Mouse (Mus musculus): ENCODE measurements around the gene Atp5s. TPM values are rescaled to one million over a fixed set of nuclear protein-coding genes. Genes with fewer than 3 reads are reported as not detected.

The Atp5s gene
- polyA plus RNA-seq, 1 experiment from 2014 or later: 32.0 TPM

DNA sequence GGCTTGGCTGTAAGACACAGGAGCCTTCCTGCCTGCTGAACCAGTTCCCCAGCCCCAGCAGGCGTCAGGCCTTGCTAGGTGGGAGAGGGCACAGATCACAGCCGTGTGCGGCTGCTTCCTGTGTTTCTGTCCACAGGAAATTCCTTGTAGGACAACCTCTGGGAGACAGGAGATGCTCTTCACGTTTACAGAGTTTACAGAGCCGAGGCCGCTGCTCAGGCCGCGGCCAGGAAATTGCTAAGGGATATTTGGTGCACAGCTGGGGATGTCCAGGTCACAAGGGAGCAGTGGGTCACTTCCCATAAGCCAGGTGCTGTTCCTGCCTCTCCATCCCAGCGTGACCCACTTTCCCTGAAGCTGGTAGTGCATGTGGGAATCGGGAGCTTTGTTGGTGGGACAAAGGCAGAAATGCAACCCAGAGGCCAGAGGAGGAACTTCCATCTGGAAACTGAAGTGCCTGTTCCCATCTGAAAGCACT lies 27.2 kb downstream of the Atp5s start:
- Histone ChIP-seq H3K4me2 (ENCODE audit: low read depth, low read length) (0 out of 2 replicates have a peak overlapping the region, but pooled peaks have one; percentile 5), H3K9ac (ENCODE audit: low read depth, low read length) (peak overlapping the region; percentile 8; the same call in 1 of the 2 replicates), H3K36me3 (ENCODE audit: control insufficient read depth, insufficient read depth, low read length) (no peaks in the 10 kb centered on the region), H3K9me3 (ENCODE audit: control insufficient read depth, low read length) (no peaks in the 10 kb centered on the region), H3K4me1 (ENCODE audit: control insufficient read depth, insufficient read depth, low read length) (no peaks in the 10 kb centered on the region), H3K27ac (replicated peaks; ENCODE audit: low read depth, low read length) (no peak overlapping the region), H3K27me3 (replicated peaks; ENCODE audit: control insufficient read depth, insufficient read depth, low read length) (no peaks in the 10 kb centered on the region), H3K4me3 (ENCODE audit: low read depth, low read length) (no peak overlapping the region)
- ATAC-seq (ENCODE audit: low read depth) (peak; percentile 76), DNase-seq (ENCODE audit: low spot score) (peak; percentile 72)
- WGBS: 13% methylated on average over 10 of the region's 10 CpGs

DNA sequence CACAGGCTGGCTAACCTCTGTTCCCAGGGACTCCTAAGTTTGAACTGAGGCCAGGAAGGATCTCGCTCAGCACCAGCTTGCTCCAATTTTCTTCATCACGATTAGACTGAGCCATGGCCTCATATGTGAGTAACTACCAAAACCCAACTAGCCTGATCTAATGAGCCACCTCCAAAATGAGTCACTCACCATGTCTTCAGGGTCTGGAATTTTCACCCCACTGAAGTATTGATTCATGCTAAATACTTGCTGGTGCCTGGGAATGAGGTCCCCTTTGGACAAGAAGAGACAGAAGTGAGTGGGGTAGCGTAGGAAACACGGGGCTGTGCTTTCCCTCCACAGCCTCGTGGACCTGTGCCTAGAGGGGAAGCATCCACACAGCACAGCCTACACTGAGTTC lies 29.2 kb downstream of the Atp5s start:
- DNase-seq (ENCODE audit: low spot score) (no peak), ATAC-seq (ENCODE audit: low read depth) (no peak)
- H3K9ac ChIP-seq (ENCODE audit: low read depth, low read length): no peak overlapping the region
- no peak overlapping the region for H3K27ac ChIP-seq (replicated peaks; ENCODE audit: low read depth, low read length)
- H3K9me3 ChIP-seq (ENCODE audit: control insufficient read depth, low read length): no peaks in the 10 kb centered on the region
- H3K4me3 ChIP-seq (ENCODE audit: low read depth, low read length): no peak overlapping the region
- H3K4me1 ChIP-seq (ENCODE audit: control insufficient read depth, insufficient read depth, low read length): peaks cover 14% of the 10 kb centered on the region
- WGBS: 70% methylated on average over 5 of the region's 5 CpGs
- no peaks in the 10 kb centered on the region for H3K27me3 ChIP-seq (replicated peaks; ENCODE audit: control insufficient read depth, insufficient read depth, low read length)
- H3K36me3 ChIP-seq (ENCODE audit: control insufficient read depth, insufficient read depth, low read length): no peaks in the 10 kb centered on the region
- H3K4me2 ChIP-seq (ENCODE audit: low read depth, low read length): no peak overlapping the region

DNA sequence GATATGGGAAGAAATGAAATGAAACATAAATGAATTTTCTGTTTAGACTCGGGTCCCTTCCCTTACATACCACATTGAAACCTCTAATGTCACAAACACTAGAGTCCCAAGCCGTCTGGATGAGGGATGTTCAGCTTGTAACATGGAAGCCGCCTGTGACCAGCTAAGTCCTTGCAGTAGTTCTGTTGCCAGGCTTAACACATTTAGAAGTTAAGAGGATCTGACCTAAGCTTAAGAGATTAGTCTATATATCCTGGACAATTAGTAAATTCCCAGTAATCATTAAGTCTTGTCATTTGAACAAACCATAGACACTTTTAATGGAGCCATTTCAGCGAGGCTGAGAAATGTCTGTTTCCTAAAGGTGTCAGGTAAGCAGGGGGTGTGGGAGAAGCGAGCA lies 31.3 kb downstream of the Atp5s start:
- no peaks in the 10 kb centered on the region for H3K9me3 ChIP-seq (ENCODE audit: control insufficient read depth, low read length)

DNA sequence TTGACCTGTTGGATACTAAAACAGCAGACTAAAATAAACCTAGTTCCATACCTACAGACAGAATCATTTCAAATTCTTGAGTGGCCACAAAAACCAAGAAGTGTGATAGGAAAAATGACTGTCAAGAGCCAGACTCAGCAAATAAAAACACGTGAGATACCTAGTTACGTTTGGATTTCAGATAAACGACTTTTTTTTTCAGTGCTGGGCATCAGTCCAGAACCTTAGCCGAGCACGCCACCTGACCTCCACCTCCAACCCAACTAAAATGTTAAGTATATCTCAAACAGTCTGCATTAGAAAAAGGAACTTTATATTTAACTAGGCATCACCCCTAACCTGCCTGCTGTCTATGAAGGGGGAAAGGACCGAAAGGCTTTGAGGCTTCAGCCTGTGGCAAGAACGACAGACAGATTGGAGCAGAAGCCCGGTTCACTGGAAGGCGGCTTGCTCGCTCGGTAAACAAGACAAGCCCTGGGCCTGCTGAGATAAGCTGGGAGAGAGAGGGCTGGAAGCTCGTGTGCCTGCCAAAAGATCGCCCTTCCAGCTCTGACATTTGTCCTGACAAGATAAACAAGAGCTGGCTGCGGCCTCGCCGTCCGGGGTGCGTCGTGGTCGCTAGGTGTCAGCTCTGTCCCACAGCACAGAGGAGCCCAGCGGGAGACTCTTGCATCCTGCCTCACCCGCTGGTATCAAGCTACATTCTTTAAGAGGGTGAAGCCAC lies 32.8 kb downstream of the Atp5s start:
- peak; percentile 91 for DNase-seq (ENCODE audit: low spot score)
- Histone ChIP-seq H3K9me3 (ENCODE audit: control insufficient read depth, low read length) (no peaks in the 10 kb centered on the region), H3K9ac (ENCODE audit: low read depth, low read length) (peak overlapping the region; percentile 40), H3K4me3 (ENCODE audit: low read depth, low read length) (peak overlapping the region; percentile 23), H3K27ac (replicated peaks; ENCODE audit: low read depth, low read length) (peak overlapping the region; percentile 48; the same call in 1 of the 2 replicates), H3K36me3 (ENCODE audit: control insufficient read depth, insufficient read depth, low read length) (no peaks in the 10 kb centered on the region), H3K4me2 (ENCODE audit: low read depth, low read length) (peak overlapping the region; percentile 56), H3K4me1 (ENCODE audit: control insufficient read depth, insufficient read depth, low read length) (peaks cover 18% of the 10 kb centered on the region), H3K27me3 (replicated peaks; ENCODE audit: control insufficient read depth, insufficient read depth, low read length) (no peaks in the 10 kb centered on the region)
- ATAC-seq (ENCODE audit: low read depth): peak; percentile 90
- WGBS: 12% methylated on average over 22 of the region's 22 CpGs

More for the DNA sequence above, 31.3 kb downstream of the Atp5s start:
- ATAC-seq (ENCODE audit: low read depth) (no peak), DNase-seq (ENCODE audit: low spot score) (no peak)
- Histone ChIP-seq H3K27ac (replicated peaks; ENCODE audit: low read depth, low read length) (no peak overlapping the region), H3K9ac (ENCODE audit: low read depth, low read length) (no peak overlapping the region), H3K4me2 (ENCODE audit: low read depth, low read length) (no peak overlapping the region), H3K4me1 (ENCODE audit: control insufficient read depth, insufficient read depth, low read length) (peaks cover 18% of the 10 kb centered on the region), H3K4me3 (ENCODE audit: low read depth, low read length) (no peak overlapping the region), H3K36me3 (ENCODE audit: control insufficient read depth, insufficient read depth, low read length) (no peaks in the 10 kb centered on the region), H3K27me3 (replicated peaks; ENCODE audit: control insufficient read depth, insufficient read depth, low read length) (no peaks in the 10 kb centered on the region)
- 78% methylated on average over 5 of the region's 5 CpGs for WGBS

DNA sequence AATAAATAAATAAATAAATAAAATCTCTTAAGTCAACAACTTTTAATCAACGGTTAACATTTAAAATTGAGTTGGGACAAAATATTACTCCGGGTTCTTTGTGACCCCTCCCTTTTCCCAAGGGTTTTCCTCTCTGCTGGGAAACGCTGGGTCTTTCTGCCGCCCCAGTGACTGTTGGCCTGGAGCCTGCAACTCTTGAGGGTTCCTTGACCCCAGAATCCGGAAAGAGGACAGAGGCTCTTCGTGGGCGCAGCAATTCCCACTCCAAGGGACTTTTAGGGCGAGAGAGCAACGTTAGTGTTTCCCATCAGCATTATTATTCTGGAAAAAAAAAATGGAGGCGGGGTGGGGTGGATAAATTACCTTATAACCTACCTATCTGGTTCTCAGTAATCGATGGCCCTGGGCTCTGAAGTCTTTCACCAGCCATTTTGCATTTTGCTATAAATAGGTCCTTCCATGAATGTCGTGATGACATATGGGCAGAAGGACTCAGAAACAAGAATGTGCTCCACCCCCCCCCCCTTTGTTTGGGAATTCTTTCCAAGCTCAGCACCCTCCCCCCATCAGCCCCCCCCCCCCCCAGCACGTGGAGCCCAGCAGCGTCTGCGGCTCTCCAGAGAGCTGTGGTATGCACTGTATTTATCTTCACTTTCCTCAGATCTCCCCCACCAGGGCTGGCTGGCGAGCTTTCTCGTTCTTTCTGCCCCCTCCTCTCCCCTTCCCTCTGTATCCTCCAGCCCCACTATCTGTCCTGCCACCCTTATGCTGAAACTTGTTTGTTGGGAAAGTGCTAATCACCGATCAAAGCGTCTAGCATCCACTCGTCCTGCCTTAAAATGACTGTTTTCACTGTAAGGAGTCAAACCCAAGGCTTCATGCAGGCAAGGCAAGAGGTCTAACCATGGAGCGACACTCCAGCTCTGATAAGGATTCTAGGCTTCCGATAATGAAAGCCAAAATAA lies 33.8 kb downstream of the Atp5s start:
- DNase-seq (ENCODE audit: low spot score) (peak; percentile 71), ATAC-seq (ENCODE audit: low read depth) (peak; percentile 57; the same call in 1 of the 2 replicates)
- Histone ChIP-seq H3K9ac (ENCODE audit: low read depth, low read length) (no peak overlapping the region; the same call in 1 of the 2 replicates), H3K4me3 (ENCODE audit: low read depth, low read length) (peak overlapping the region; percentile 23), H3K9me3 (ENCODE audit: control insufficient read depth, low read length) (no peaks in the 10 kb centered on the region), H3K27me3 (replicated peaks; ENCODE audit: control insufficient read depth, insufficient read depth, low read length) (no peaks in the 10 kb centered on the region), H3K36me3 (ENCODE audit: control insufficient read depth, insufficient read depth, low read length) (no peaks in the 10 kb centered on the region), H3K4me2 (ENCODE audit: low read depth, low read length) (peak overlapping the region; percentile 56), H3K4me1 (ENCODE audit: control insufficient read depth, insufficient read depth, low read length) (peaks cover 18% of the 10 kb centered on the region), H3K27ac (replicated peaks; ENCODE audit: low read depth, low read length) (peak overlapping the region; percentile 72)
- WGBS: 7% methylated on average over 22 of the region's 22 CpGs

DNA sequence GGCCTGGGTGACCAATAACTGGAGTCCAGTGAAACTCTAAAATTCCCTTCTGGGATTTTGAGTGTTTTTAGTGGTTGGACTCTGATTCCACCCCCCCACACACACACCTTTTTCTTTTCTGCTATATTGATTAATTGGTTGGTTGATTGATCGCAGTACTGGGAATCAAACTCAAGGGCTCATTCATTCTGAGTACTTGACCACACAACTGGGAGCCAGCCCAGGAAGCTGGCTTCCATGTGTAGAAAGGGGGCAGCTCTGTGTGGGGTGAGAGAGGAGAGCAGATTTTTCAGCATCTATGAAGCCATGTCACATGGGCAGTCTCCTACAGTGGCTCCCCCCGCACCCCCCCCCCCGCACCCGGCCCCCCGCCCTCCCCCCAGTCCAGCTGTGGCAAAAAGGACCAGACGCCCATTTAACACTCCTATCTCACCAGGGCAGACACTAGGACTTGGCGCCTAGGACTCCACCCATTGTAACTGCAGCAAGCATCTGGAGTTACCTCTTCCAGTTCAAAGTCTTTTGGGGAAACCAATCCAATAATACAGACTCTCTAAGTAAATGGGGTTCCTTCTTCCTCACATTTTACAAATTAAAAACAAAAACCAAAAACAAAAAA lies 34.6 kb downstream of the Atp5s start:
- no peak overlapping the region for H3K9ac ChIP-seq (ENCODE audit: low read depth, low read length)
- 40% methylated on average over 4 of the region's 7 CpGs for WGBS
- H3K36me3 ChIP-seq (ENCODE audit: control insufficient read depth, insufficient read depth, low read length): no peaks in the 10 kb centered on the region
- no peak for ATAC-seq (ENCODE audit: low read depth)
- H3K4me1 ChIP-seq (ENCODE audit: control insufficient read depth, insufficient read depth, low read length): peaks cover 18% of the 10 kb centered on the region
- H3K9me3 ChIP-seq (ENCODE audit: control insufficient read depth, low read length): no peaks in the 10 kb centered on the region
- peak overlapping the region; percentile 61 for H3K27ac ChIP-seq (replicated peaks; ENCODE audit: low read depth, low read length)
- DNase-seq (ENCODE audit: low spot score): no peak
- H3K4me2 ChIP-seq (ENCODE audit: low read depth, low read length): peak overlapping the region; percentile 56; the same call in 1 of the 2 replicates
- no peak overlapping the region for H3K4me3 ChIP-seq (ENCODE audit: low read depth, low read length)
- no peaks in the 10 kb centered on the region for H3K27me3 ChIP-seq (replicated peaks; ENCODE audit: control insufficient read depth, insufficient read depth, low read length)

DNA sequence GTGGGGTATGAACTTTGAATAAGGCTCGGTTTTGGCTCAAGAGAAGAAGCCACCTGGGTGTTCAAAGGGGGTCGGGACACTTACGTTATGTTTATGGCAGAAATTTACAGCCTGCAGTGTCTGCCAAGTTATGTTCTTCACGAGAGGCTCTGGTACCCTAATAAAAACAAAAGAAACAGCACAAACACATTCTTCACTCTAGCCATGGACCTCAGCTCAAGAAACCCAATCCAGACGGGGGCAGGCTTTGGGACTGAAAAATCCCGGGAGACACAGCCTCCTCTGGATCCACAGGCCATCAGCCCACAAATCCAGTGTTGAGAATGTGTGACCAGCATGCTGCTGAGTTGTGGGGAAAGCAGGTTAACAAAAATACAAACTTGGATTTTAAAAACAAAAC lies 35.3 kb downstream of the Atp5s start:
- Histone ChIP-seq H3K9me3 (ENCODE audit: control insufficient read depth, low read length) (no peaks in the 10 kb centered on the region), H3K36me3 (ENCODE audit: control insufficient read depth, insufficient read depth, low read length) (no peaks in the 10 kb centered on the region), H3K9ac (ENCODE audit: low read depth, low read length) (no peak overlapping the region), H3K4me3 (ENCODE audit: low read depth, low read length) (no peak overlapping the region), H3K27ac (replicated peaks; ENCODE audit: low read depth, low read length) (no peak overlapping the region), H3K4me2 (ENCODE audit: low read depth, low read length) (no peak overlapping the region), H3K27me3 (replicated peaks; ENCODE audit: control insufficient read depth, insufficient read depth, low read length) (no peaks in the 10 kb centered on the region), H3K4me1 (ENCODE audit: control insufficient read depth, insufficient read depth, low read length) (peaks cover 18% of the 10 kb centered on the region)
- 39% methylated on average over 6 of the region's 6 CpGs for WGBS
- no peak for DNase-seq (ENCODE audit: low spot score)
- ATAC-seq (ENCODE audit: low read depth): no peak

DNA sequence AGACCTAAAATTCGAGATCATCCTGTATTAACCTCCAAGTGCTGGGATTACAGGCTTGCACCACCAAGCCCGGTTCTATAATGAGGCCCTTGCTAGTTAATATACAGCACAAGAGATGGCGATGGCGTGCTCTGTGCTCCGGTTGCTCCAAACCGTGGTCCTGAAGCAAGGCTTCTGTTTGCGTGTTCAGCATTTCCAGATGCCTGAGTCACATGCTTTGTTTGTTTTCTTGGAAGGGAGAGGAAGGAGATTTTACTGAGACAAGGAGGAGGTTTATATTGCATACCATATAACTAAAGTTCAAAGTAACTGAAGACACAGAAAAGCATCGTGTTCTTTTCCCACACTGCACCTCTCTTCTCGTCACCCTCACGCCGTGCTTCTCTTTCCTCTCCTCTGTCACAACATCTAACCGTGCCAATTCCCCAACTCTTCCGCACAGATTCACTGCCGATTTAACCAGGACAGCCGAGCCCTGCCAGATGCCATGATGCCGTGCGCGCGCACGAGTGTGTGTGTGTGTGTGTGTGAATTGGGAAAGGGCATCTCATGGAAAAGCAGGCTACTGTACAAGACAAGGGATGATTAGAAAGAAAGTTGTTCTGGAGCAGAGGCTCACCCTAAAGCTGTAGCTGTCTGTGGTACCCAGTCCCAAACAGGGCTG lies 36.1 kb downstream of the Atp5s start:
- no peak for DNase-seq (ENCODE audit: low spot score)
- Histone ChIP-seq H3K9ac (ENCODE audit: low read depth, low read length) (no peak overlapping the region), H3K9me3 (ENCODE audit: control insufficient read depth, low read length) (no peaks in the 10 kb centered on the region), H3K4me2 (ENCODE audit: low read depth, low read length) (no peak overlapping the region), H3K36me3 (ENCODE audit: control insufficient read depth, insufficient read depth, low read length) (no peaks in the 10 kb centered on the region), H3K4me1 (ENCODE audit: control insufficient read depth, insufficient read depth, low read length) (peaks cover 18% of the 10 kb centered on the region), H3K4me3 (ENCODE audit: low read depth, low read length) (no peak overlapping the region), H3K27me3 (replicated peaks; ENCODE audit: control insufficient read depth, insufficient read depth, low read length) (no peaks in the 10 kb centered on the region), H3K27ac (replicated peaks; ENCODE audit: low read depth, low read length) (no peak overlapping the region; the same call in 1 of the 2 replicates)
- ATAC-seq (ENCODE audit: low read depth): no peak
- WGBS: 67% methylated on average over 20 of the region's 20 CpGs
